Mouse (Mus musculus) thymus, postnatal 4 days (tissue): ENCODE data around the gene Syngr1.

Source experiments
- DNase-seq: peaks from one replicate; pipeline ENCODE4 v3.0.0; 2021

The Syngr1 gene

DNA sequence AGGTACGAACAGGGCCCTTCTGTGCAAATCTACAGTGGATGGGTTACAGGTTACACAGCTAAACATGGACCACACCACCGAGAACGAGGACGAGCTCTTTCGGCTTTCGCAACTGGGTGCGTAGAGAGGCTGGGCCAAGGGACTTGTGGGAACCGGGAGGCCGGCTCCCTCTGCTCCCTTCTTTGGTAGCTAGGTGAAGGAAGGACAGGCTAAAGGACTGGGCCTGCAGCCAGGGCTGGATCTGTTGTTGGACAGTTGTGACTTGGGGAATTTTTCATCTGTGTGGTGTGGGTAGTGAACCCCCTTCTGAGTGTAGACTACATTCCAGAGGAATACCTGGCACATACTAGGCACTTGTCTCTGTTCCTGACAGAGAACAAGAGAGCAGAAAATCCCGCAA, 61.5 kb downstream of the Syngr1 start:
- no peak for DNase-seq

- no peak for DNase-seq
Observed at GRCm38 (mm10) chr15:80153757-80154156, 62.6 kb downstream of the Syngr1 start.

DNA sequence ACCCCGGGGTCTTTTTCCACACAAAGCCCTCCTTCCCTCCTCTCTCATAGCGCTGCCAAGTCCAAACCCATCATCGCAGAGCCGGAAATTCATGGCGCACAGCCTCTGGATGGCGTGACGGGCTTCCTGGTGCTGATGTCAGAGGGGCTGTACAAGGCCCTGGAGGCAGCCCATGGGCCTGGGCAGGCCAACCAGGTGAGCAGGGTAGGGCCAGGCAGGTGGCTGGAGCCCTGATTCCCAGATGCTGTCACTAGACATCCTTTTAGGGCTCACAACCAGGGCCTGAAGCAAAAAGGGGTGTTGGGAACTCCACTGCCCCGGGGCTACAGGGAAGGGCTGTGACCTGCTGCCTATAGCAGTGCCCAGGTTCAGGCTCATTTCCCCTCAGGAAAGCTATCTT, 64.6 kb downstream of the Syngr1 start:
- no peak for DNase-seq

DNA sequence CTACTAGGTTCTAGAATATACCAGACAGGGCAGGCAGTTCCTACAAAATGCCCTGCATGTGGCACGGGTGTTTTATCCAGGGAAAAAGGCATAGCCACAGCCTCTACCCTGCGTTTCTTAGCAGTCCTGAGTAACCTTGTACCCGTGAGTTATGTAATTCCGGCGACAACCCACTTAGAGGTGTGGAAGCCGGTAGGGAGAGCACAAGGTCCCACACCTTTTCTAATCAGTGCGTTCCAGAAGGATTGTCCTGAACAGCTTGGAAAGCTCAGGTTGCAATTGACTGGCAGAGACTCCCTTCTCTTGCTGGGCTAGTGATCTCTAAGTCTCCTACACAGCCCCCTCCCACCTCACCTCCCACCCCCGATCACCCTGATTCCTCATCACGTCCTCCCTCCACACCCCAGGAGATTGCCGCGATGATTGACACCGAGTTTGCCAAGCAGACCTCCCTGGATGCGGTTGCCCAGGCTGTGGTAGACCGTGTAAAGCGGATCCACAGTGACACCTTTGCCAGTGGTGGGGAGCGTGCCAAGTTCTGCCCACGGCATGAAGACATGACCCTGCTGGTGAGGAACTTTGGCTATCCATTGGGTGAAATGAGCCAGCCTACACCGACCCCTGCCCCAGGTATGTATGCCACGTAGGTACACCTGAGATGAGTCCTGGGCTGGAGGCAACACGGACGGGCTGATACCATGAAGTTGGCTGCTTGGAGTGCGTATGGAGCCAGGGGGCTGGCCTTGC, 66.2 kb downstream of the Syngr1 start:
- no peak for DNase-seq

DNA sequence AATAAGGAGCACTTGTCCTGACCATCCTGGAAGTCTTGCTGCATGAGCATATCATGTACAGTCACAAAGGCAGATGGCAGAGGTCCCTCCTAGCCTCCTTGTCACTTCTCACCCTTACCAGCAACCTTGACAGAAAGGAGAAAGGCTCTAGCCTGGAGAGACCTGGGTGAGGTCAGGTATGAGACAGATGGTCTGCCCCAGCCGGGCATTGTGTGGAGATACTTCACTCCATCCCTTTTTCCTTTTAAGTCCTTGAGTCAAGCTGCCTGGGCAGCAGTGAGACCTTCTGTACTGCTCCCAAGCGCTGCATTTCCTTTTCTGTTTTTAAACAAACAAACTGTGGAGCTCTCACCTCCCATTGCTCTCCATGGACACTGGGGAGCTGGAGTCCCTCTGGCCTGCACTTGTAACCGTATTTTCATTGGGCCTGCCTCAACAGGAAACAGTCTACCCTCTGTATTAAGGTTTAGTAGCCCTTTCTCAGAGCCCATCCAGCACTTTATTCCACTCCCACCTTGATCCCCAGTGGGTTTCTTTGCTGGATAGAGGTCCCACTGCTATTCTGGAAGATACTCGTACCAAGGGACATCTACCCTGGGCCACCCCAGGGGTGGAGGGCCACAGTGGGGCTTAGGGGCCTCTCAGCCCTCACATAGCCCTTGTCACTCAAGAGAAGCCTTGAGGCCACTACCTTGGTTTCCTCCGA, 67.0 kb downstream of the Syngr1 start:
- no peak for DNase-seq

- no peak for DNase-seq
Observed at GRCm38 (mm10) chr15:80158707-80159090, 67.6 kb downstream of the Syngr1 start.

GRCm38 (mm10) chr15:80159286-80159901, 68.3 kb downstream of the Syngr1 start:
- no peak for DNase-seq

DNA sequence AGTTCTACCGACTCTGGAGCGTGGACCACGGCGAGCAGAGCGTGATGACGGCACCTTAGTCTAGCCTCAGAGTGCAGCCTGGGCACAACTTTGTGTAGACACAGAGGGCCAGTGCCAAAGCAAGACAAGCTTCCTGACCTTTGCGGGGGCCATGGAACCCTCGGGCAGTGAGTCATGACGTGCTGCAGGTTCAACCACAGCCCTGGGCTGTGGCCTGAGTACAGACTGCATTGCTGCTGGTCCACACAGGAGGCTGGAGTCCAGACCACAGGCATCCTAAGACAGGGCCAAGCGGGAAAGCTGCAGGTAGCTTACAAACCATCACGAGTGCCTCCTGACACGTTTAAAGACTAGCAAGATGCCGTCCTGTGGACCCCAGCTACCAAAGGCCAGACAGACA, 69.1 kb downstream of the Syngr1 start:
- DNase-seq: no peak

- no peak for DNase-seq
Observed at GRCm38 (mm10) chr15:80160726-80161125, 69.6 kb downstream of the Syngr1 start.

DNA sequence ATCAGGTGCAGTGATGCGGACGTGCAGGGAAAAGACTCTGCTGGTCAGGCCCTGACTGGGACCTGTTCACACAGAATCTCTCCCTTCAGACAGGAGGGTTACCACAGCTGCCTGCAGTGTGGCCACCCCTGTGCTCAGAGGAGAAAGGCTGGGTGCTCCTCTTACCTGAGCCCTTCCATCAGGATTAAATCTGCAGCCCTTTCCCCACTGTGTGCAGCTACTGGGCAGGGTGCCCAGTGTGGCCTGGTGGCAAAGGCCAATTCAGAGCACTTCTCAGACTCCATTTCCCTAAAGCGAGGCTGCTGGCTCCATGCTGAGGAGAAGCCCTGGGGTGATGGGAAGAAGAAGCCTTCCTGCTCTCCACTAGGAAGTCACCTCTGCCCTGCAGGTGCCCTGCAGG, 70.1 kb downstream of the Syngr1 start:
- no peak for DNase-seq

- DNase-seq: no peak
Observed at GRCm38 (mm10) chr15:80162401-80162964, 71.3 kb downstream of the Syngr1 start.

DNA sequence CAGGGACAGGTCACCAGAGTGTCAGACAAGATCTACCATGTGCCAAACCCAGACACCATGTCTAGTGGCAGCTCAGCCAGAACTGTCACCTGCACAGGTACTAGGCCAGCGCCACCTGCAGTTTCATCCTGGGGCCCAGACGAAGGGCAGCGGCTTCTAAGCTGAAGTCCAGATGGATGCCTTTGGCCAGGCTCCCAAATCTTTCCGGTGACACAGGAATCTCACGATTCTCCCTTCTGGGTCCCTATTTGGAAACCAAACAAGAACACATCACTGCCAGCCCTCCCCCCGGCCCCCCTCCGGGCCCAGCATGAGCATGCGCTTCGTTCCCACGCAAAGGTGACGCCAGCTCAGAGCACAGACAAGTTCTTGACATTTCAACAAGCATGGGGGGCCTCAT, 72.1 kb downstream of the Syngr1 start:
- no peak for DNase-seq

GRCm38 (mm10) chr15:80163716-80164115, 72.6 kb downstream of the Syngr1 start:
- no peak for DNase-seq

- no peak for DNase-seq
Observed at GRCm38 (mm10) chr15:80165396-80165795, 74.3 kb downstream of the Syngr1 start.
